Mouse (Mus musculus) liver, postnatal 0 days (tissue): ENCODE measurements around the gene Ccdc85c.

Source experiments
- CTCF ChIP-seq: sonication (generic); IDR thresholded peaks from 2 replicates; pipeline ENCODE4 v1.5.1; 2016; ENCODE audit warnings: antibody characterized with exemption, low read depth
- EP300 ChIP-seq: IDR thresholded peaks from 2 replicates; pipeline ENCODE4 v1.6.1; 2016; ENCODE audit warnings: antibody characterized with exemption, low read depth, mild to moderate bottlenecking

- TF ChIP-seq CTCF (peak; percentile 86), EP300 (no peak)
These were observed 66.3 kb downstream of the Ccdc85c start for GRCm38 (mm10) chr12:108208726-108209438.
